Mouse (Mus musculus) kidney, adult 2 months (tissue): ENCODE data around the gene Borcs8.

ENCODE experiments used
- CTCF ChIP-seq: fragments of 200-500 bp; conservative IDR thresholded peaks from 2 replicates; pipeline ENCODE4 v1.5.1; 2011; ENCODE audit warnings: low read depth, mild to moderate bottlenecking, control low read depth, low read length, moderate library complexity, mixed read lengths; ENCODE audit not compliant: insufficient read depth, insufficient read length
- POLR2A ChIP-seq: fragments of 200-500 bp; IDR thresholded peaks from one replicate; pipeline ENCODE4 v1.6.1; 2011; ENCODE audit warnings: low read depth, low read length, control low read depth

DNA sequence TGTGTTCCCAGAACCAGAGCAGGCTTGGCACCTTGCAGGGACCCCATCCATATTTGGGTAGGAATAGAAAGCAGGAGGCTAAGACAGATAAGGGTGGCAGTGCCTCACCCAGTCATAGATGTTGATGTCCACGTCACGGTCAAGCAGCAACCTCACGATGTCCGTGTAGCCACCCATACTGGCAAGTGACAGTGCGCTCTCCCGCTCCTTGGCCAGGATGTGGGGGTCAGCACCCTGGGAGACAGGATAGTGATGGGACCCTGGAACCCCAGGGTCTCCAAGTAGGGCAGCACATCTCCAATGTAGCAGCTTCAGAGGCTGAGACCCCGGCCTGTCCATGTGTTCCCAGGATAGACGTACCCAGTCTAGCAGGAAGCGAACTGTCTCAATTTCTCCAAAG is 4.4 kb upstream of the Borcs8 start:
- TF ChIP-seq CTCF (no peak), POLR2A (no peak)
